Mouse (Mus musculus) cerebellum, postnatal 4 days (tissue): ENCODE measurements around the gene Dhrs11.
"Not testable (repeated sequence)": the region's sequence is repeated elsewhere in the genome, so short reads cannot be mapped to it uniquely, and the experiment has no call there.

Source experiments
- DNase-seq, 2 experiments: peaks; one replicate each; pipeline ENCODE4 v3.0.0; 2022; ENCODE audit warnings: low spot score in 2 of 2, mixed read lengths in 1 of 2

The Dhrs11 gene

DNA sequence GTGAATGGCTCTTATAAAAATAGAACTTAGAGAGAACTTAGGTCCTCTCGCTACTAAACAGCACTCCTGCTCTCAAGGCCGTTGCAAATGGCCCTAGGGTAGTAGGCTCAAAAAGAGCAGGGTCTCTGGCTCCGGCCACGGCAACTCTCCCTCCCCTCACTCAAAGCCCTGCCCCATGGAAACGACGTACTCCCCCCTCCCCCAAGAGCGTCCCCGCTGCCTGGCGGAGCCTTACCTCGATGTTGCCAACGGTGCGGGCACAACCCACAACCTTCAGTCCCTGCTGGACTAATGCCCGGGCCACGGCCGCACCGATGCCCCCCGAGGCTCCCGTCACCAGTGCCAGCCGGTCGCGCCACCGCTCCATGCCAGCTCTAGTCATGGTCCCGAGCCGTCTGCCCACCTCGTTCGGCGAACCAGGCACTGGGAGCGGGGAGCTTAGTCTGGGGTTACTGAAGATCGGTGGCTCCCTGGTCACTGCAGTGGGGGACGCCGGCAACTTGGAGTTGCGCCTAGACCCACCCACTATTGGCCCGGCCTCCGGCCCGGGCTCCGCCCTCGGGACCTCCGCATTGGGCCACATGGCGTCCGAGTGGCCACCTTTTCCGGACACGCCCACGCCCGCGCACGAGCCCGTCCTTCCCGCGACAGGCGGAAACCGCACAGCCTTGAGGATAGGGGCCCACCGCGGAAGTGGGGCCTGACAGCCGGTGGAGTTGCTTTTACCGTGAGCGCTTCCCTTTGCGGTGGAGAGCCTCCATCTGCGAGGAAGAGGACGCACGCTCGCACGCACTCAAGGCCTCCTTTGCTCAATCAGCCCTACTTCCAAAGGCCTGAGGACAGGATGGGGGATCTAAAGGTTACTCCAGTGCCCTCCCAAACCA is at the start of gene Dhrs11:
Gene Dhrs11, minus strand, starts transcription at position 479 of the 884 bp plus-strand sequence.
- peak; percentile 79 to 91 for DNase-seq

DNA sequence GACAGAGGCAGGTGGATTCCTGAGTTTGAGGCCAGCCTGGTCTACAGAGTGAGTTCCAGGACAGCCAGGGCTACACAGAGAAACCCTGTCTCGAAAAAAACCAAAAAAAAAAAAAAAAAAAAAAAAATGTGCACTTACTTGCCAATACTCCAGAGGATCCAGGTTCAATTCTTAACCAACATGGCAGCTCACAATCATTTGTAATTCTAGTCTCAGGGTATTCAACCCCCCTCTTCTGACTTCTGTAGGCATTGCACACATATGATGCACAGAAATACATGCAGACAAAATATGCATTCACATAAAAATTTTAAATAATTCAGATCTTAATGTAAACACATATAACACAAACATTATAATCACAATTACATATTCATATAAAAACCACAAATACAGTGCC is 47.2 kb upstream of the Dhrs11 start:
- not testable (repeated sequence) for DNase-seq

- DNase-seq: no peak
These were observed 44.4 kb upstream of the Dhrs11 start for GRCm38 (mm10) chr11:84873042-84873833.

GRCm38 (mm10) chr11:84871548-84872069 is 42.8 kb upstream of the Dhrs11 start:
- no peak for DNase-seq

GRCm38 (mm10) chr11:84871046-84871445 is 42.3 kb upstream of the Dhrs11 start:
- DNase-seq: no peak

- peak; percentile 82 to 89 for DNase-seq
These were observed 41.7 kb upstream of the Dhrs11 start, which contains the start of gene Ggnbp2 for GRCm38 (mm10) chr11:84870337-84871043. Gene Ggnbp2 (minus strand): TSS chr11:84870817.

- DNase-seq: peak; percentile 88 to 97
These were observed 40.9 kb upstream of the Dhrs11 start for GRCm38 (mm10) chr11:84869537-84870232.

DNA sequence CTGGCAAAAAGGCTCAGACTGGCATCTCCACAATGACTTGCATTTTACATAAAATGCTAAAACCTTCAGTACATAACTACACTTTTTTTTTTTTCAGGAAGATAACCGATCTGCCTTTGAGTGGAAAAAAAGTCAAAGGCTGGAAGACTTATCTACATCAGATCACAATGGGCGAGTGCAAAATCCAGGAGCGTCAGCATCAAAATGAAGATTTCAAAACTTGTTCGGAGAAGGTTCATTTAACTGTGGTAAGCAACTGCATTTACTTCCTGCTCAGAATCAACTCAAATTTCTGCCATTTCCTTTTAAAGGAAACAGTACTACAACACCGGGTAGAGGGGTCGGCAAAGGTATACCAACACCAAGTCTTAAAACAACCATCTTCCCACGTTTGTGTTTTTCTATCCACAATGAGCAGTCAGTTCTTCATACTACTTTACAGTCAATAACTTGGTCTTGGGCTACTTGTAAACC is 40.0 kb upstream of the Dhrs11 start:
- no peak for DNase-seq

DNA sequence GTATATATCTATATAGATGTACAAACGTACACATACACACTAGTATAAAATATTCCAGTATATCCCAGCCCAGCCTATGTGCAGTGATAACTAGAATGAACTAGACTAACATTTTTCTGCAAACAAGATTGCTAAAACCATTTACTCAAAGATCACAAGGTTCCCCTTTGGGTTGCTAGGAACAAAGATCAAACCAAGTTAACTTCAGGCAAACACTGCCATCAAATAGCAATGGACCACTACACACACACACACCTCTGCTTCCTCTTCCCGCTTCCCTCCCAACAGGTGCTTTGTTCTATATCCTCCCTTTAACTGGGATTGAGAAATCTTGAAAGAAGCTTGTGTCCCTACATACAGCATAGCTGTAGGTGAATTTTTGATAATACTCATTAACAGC is 38.8 kb upstream of the Dhrs11 start:
- DNase-seq: no peak

DNA sequence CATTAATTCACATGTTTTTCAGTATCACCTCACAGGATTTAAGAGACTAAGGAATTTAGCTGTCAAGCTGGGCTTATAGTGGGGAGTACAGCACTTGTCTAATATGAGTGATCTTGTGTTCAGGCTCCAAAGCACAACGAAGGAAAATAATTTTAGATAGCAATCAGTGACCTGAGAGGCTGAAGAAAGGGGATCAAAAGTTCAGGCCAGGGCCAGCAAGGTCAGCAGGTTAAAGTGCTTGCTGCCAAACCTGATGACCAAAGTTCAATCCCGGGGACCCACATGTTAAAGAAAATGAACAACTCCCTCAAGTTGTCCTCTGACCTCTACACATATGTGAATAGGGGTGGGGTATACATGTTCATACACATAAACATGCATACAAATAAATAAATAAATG is 36.5 kb upstream of the Dhrs11 start:
- DNase-seq: no peak

- DNase-seq: no peak
These were observed 26.5 kb upstream of the Dhrs11 start for GRCm38 (mm10) chr11:84855285-84855684.

- DNase-seq: no peak
These were observed 18.8 kb upstream of the Dhrs11 start for GRCm38 (mm10) chr11:84847475-84848090.

- no peak for DNase-seq
These were observed 18.1 kb upstream of the Dhrs11 start for GRCm38 (mm10) chr11:84846741-84847474.

- no peak for DNase-seq
These were observed 10.5 kb upstream of the Dhrs11 start for GRCm38 (mm10) chr11:84839330-84839729.

GRCm38 (mm10) chr11:84829495-84829894 is 701 bp upstream of the Dhrs11 start:
- not testable (repeated sequence) for DNase-seq

DNA sequence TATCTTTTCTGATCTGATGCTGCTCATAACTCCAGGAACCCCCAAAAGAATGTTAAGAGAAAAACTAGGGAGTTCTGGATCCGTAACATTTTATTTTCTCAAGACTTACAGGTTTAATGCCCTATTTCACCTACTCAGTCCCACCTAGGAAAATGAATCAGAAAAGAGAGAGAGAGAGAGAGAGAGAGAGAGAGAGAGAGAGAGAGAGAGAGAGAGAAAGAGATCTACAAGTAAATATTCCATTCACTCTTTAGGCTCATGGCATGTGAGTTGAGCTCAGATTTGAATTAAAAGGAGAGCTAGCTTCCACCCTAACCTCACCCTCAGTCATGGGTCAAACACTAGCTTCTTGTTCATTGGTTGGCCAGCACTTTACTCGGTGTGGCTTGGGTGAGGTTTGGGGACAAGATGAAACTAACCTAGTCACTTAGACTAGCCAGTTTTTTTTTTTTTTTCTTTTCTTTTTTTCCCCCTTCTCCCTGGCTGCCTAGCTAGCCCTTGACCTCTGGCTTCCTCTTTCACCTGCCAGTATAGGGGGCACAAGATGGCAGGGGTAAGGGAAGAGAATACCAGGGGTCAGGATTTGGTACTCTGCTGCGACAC is 792 bp downstream of the Dhrs11 start:
- DNase-seq: no peak

DNA sequence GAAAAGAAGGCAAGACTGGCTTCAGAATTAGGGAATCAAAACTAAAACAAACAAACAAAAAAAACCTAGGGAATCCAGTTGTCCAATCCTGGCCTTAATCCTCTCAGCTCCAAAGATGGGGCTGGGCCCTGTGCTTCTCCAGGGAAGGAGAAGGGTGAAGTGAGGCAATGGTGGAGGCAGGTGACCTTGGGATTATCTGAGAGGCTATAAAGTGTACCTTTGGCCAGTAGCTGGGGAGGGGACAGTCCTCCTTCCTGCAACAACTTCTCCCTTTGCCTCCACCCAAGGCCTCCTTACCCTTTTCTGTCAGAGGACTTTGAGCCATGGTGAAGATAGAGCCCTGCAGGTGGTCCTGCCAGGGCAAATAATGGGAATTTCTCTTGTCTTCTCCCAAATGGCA is 1.3 kb downstream of the Dhrs11 start:
- no peak for DNase-seq

- DNase-seq: peak in 1 of 2 experiments; percentile 28
These were observed 2.6 kb downstream of the Dhrs11 start for GRCm38 (mm10) chr11:84826185-84826584.

- no peak for DNase-seq
These were observed 3.5 kb downstream of the Dhrs11 start for GRCm38 (mm10) chr11:84825261-84825807.
